Mouse (Mus musculus) testis, adult 2 months (tissue): ENCODE measurements around the gene Irx3. TPM values are rescaled to one million over a fixed set of nuclear protein-coding genes. Genes with fewer than 3 reads are reported as not detected.

Experiments used
- H3K27ac ChIP-seq: fragments of 200-500 bp; 2 replicates; pipeline ENCODE4 v1.5.1; 2012; ENCODE audit warnings: low read depth, low read length; ENCODE audit not compliant: control insufficient read depth, insufficient read depth
- H3K27me3 ChIP-seq: fragments of 200-500 bp; 2 replicates; pipeline ENCODE4 v1.6.1; 2012; ENCODE audit warnings: mild to moderate bottlenecking, low read length, moderate library complexity; ENCODE audit not compliant: control insufficient read depth, insufficient read depth
- H3K36me3 ChIP-seq: fragments of 200-500 bp; 2 replicates; pipeline ENCODE4 v1.6.1; 2012; ENCODE audit warnings: mild to moderate bottlenecking, low read length; ENCODE audit not compliant: control insufficient read depth, insufficient read depth
- H3K4me1 ChIP-seq: fragments of 200-500 bp; 2 replicates; pipeline ENCODE4 v1.6.1; 2012; ENCODE audit warnings: low read length; ENCODE audit not compliant: control insufficient read depth, insufficient read depth
- H3K4me3 ChIP-seq: fragments of 200-500 bp; 2 replicates; pipeline ENCODE4 v1.5.1; 2012; ENCODE audit warnings: low read depth, mild to moderate bottlenecking, low read length, moderate library complexity, mixed read lengths; ENCODE audit not compliant: control insufficient read depth
- CTCF ChIP-seq: fragments of 200-500 bp; IDR thresholded peaks from 2 replicates; pipeline ENCODE4 v1.5.1; 2012; ENCODE audit warnings: low read depth, mild to moderate bottlenecking, inconsistent platforms, low read length, moderate library complexity; ENCODE audit not compliant: control insufficient read depth, insufficient read depth, insufficient replicate concordance
- POLR2A ChIP-seq: fragments of 200-500 bp; IDR thresholded peaks from 2 replicates; pipeline ENCODE4 v1.6.1; 2012; ENCODE audit warnings: low read depth, mild to moderate bottlenecking, inconsistent platforms, low read length, moderate library complexity; ENCODE audit not compliant: control insufficient read depth
- polyA plus RNA-seq: library from polyadenylated mRNA; depleted of rRNA; stranded (reverse); fragments of >200 nt; gene quantifications from 2 replicates; pipeline ENCODE4 v1.2.3, GENCODE M21; 2012

The Irx3 gene
- polyA plus RNA-seq, 1 experiment = 0.10 TPM

DNA sequence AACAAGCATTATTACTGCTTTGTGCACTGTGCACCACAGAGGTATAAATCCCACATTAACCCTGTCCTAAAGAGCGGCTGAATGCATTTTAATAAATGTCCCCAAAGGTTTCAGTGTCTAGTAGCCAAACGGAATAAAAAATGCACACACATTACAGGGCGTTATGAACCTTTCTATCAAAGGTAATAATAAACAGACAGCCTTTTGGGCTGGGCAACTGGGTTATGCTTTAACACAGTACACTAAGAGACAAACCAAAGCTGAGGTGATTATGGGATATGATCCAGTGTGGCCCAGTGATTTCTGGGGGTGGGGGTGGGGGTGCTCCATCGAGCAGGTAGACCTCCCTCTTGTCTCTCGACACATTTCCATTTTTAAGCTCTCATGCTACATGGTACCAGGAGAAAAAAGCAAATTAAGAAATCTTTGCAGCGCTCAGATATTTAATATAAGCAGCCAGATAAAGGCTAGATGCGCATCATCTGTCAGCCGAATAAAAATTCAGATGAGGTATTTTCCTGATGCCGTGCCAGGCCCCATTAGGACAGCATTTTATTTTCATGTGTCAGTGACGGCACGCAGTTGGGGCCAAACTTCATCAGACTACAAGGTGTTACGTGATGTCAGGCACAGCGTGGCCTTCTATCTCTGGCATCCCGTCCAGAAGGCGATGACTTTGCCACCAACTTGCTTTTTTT, 51.6 kb downstream of the Irx3 start:
- H3K27me3 ChIP-seq = no peaks in the 10 kb centered on the region
- H3K4me1 ChIP-seq = no peaks in the 10 kb centered on the region
- H3K27ac ChIP-seq = no peak overlapping the region
- H3K4me3 ChIP-seq = no peak overlapping the region
- TF ChIP-seq CTCF = no peak
- no peaks in the 10 kb centered on the region for H3K36me3 ChIP-seq

- Histone ChIP-seq H3K27ac (no peak overlapping the region), H3K4me1 (no peaks in the 10 kb centered on the region), H3K4me3 (no peak overlapping the region), H3K27me3 (no peaks in the 10 kb centered on the region), H3K36me3 (no peaks in the 10 kb centered on the region)
- TF ChIP-seq CTCF = no peak
- no peak for TF ChIP-seq POLR2A
Observed at GRCm38 (mm10) chr8:91749412-91749811, 52.5 kb downstream of the Irx3 start.
